Mouse (Mus musculus) kidney, adult 2 months (tissue): ENCODE results near the gene Pdcd4.

Experiments
- CTCF ChIP-seq: fragments of 200-500 bp; conservative IDR thresholded peaks from 2 replicates; pipeline ENCODE4 v1.5.1; 2011; ENCODE audit warnings: low read depth, mild to moderate bottlenecking, control low read depth, low read length, moderate library complexity, mixed read lengths; ENCODE audit not compliant: insufficient read depth, insufficient read length
- POLR2A ChIP-seq: fragments of 200-500 bp; IDR thresholded peaks from one replicate; pipeline ENCODE4 v1.6.1; 2011; ENCODE audit warnings: low read depth, low read length, control low read depth

- TF ChIP-seq POLR2A, result no peak
- TF ChIP-seq CTCF, result no peak
Observed at GRCm38 (mm10) chr19:53890781-53891251, 1.2 kb upstream of the Pdcd4 start.
